Mouse (Mus musculus) hindbrain, embryonic 13.5 days (tissue): ENCODE measurements around the gene App. TPM values are rescaled to one million over a fixed set of nuclear protein-coding genes. Genes with fewer than 3 reads are reported as not detected.

Experiments
- ATAC-seq: fragments of 200-750 bp; cut with Nextera tagmentation; 2 replicates; pipeline ENCODE4 v1.8.0; 2017; ENCODE audit warnings: moderate TSS enrichment; ENCODE audit not compliant: low FRiP score
- H3K27ac ChIP-seq: fragments of 300-500 bp; sonication (generic); 2 replicates; pipeline ENCODE4 v1.5.1; 2015; ENCODE audit warnings: inconsistent platforms, mild to moderate bottlenecking, moderate library complexity
- H3K27me3 ChIP-seq: fragments of 300-500 bp; sonication (generic); 2 replicates; pipeline ENCODE4 v1.6.1; 2015; ENCODE audit warnings: mild to moderate bottlenecking, inconsistent platforms
- H3K36me3 ChIP-seq: fragments of 300-500 bp; sonication (generic); 2 replicates; pipeline ENCODE4 v1.6.1; 2015; ENCODE audit warnings: mild to moderate bottlenecking, inconsistent platforms
- H3K4me1 ChIP-seq: fragments of 300-500 bp; sonication (generic); replicated peaks from 2 replicates; pipeline ENCODE4 v1.6.1; 2015; ENCODE audit warnings: inconsistent platforms
- H3K4me2 ChIP-seq: fragments of 300-500 bp; sonication (generic); 2 replicates; pipeline ENCODE4 v1.6.1; 2015; ENCODE audit warnings: inconsistent platforms, mild to moderate bottlenecking, moderate library complexity
- H3K4me3 ChIP-seq: fragments of 300-500 bp; sonication (generic); 2 replicates; pipeline ENCODE4 v1.5.1; 2015; ENCODE audit warnings: mild to moderate bottlenecking, inconsistent platforms
- H3K9ac ChIP-seq: fragments of 300-500 bp; sonication (generic); 2 replicates; pipeline ENCODE4 v1.6.1; 2015; ENCODE audit warnings: mild to moderate bottlenecking, inconsistent platforms
- H3K9me3 ChIP-seq: fragments of 300-500 bp; sonication (generic); 2 replicates; pipeline ENCODE4 v1.6.1; 2016; ENCODE audit warnings: inconsistent platforms
- WGBS: fragments of 180-500 bp; shearing (Covaris S2); methylation state at CpG from one replicate; pipeline ENCODE4 v1.1.7; 2015; 5-methylcytosine and 5-hydroxymethylcytosine counted together
- polyA plus RNA-seq: library from polyadenylated mRNA; unstranded; fragments of >200 nt; fragmentation: Nextera tagmentation; extraction: Ambion mirVana; gene quantifications from 2 replicates; pipeline ENCODE4 v1.2.1, GENCODE M21; 2015

Gene App
- polyA plus RNA-seq = 338 and 343 TPM in 2 replicates

GRCm38 (mm10) chr16:85173373-85174081, at the start of gene App:
Gene App (minus strand): TSS chr16:85173766.
- no peaks in the 10 kb centered on the region for H3K36me3 ChIP-seq
- WGBS = under 1% methylated on average over 76 of the region's 78 CpGs

GRCm38 (mm10) chr16:85215846-85216245, 42.3 kb upstream of the App start:
- Histone ChIP-seq H3K9ac (no peak overlapping the region), H3K9me3 (no peaks in the 10 kb centered on the region), H3K27ac (no peak overlapping the region), H3K4me3 (no peak overlapping the region), H3K4me1 (no peaks in the 10 kb centered on the region), H3K4me2 (no peak overlapping the region), H3K27me3 (no peaks in the 10 kb centered on the region), H3K36me3 (no peaks in the 10 kb centered on the region)
- 87% methylated on average over 9 of the region's 9 CpGs for WGBS
- ATAC-seq = no peak

More at GRCm38 (mm10) chr16:85173373-85174081, at the start of gene App:
- H3K9me3 ChIP-seq = no peaks in the 10 kb centered on the region
- peak within 1 kb of the TSS; percentile 79 for H3K4me2 ChIP-seq
- H3K9ac ChIP-seq = peak within 1 kb of the TSS; percentile 99
- peaks cover 32% of the 10 kb centered on the region for H3K4me1 ChIP-seq
- ATAC-seq = peak; percentile 85
- peak within 1 kb of the TSS; percentile 96 for H3K27ac ChIP-seq
- no peaks in the 10 kb centered on the region for H3K27me3 ChIP-seq
- H3K4me3 ChIP-seq = peak within 1 kb of the TSS; percentile 95

GRCm38 (mm10) chr16:85215173-85215572, 41.6 kb upstream of the App start:
- H3K9ac ChIP-seq = no peak overlapping the region
- WGBS = 87% methylated on average over 9 of the region's 9 CpGs
- no peak overlapping the region for H3K4me3 ChIP-seq
- H3K9me3 ChIP-seq = no peaks in the 10 kb centered on the region
- H3K36me3 ChIP-seq = no peaks in the 10 kb centered on the region
- no peak overlapping the region for H3K27ac ChIP-seq
- no peaks in the 10 kb centered on the region for H3K27me3 ChIP-seq
- H3K4me1 ChIP-seq = no peaks in the 10 kb centered on the region
- no peak for ATAC-seq
- no peak overlapping the region for H3K4me2 ChIP-seq

GRCm38 (mm10) chr16:85195622-85196021, 22.1 kb upstream of the App start:
- Histone ChIP-seq H3K27me3 (no peaks in the 10 kb centered on the region), H3K9ac (no peak overlapping the region), H3K4me2 (no peak overlapping the region), H3K27ac (no peak overlapping the region), H3K4me1 (no peaks in the 10 kb centered on the region), H3K9me3 (no peaks in the 10 kb centered on the region), H3K4me3 (no peak overlapping the region), H3K36me3 (no peaks in the 10 kb centered on the region)
- no peak for ATAC-seq
- WGBS = 79% methylated on average over 6 of the region's 6 CpGs

- H3K4me1 ChIP-seq = no peaks in the 10 kb centered on the region
- H3K4me2 ChIP-seq = no peak overlapping the region
- no peaks in the 10 kb centered on the region for H3K27me3 ChIP-seq
- H3K9ac ChIP-seq = no peak overlapping the region
- no peak for ATAC-seq
- no peaks in the 10 kb centered on the region for H3K9me3 ChIP-seq
- no peaks in the 10 kb centered on the region for H3K36me3 ChIP-seq
- no peak overlapping the region for H3K27ac ChIP-seq
- H3K4me3 ChIP-seq = no peak overlapping the region
- 82% methylated on average over 6 of the region's 6 CpGs for WGBS
Measured at GRCm38 (mm10) chr16:85195167-85195566, 21.6 kb upstream of the App start.

- Histone ChIP-seq H3K9ac (no peak overlapping the region), H3K4me1 (no peaks in the 10 kb centered on the region), H3K36me3 (no peaks in the 10 kb centered on the region), H3K4me3 (no peak overlapping the region), H3K27me3 (no peaks in the 10 kb centered on the region), H3K9me3 (no peaks in the 10 kb centered on the region), H3K27ac (no peak overlapping the region), H3K4me2 (no peak overlapping the region)
- 72% methylated on average over 3 of the region's 3 CpGs for WGBS
- no peak for ATAC-seq
Measured at GRCm38 (mm10) chr16:85181502-85181901, 7.9 kb upstream of the App start.

- H3K36me3 ChIP-seq = no peaks in the 10 kb centered on the region
- no peak overlapping the region for H3K27ac ChIP-seq
- H3K27me3 ChIP-seq = no peaks in the 10 kb centered on the region
- no peak for ATAC-seq
- H3K4me2 ChIP-seq = no peak overlapping the region
- no peaks in the 10 kb centered on the region for H3K9me3 ChIP-seq
- WGBS = 79% methylated on average over 3 of the region's 3 CpGs
- no peak overlapping the region for H3K4me3 ChIP-seq
- no peak overlapping the region for H3K9ac ChIP-seq
- H3K4me1 ChIP-seq = no peaks in the 10 kb centered on the region
Measured at GRCm38 (mm10) chr16:85180710-85181109, 7.1 kb upstream of the App start.

GRCm38 (mm10) chr16:85176666-85177065, 3.1 kb upstream of the App start:
- Histone ChIP-seq H3K9me3 (no peaks in the 10 kb centered on the region), H3K36me3 (no peaks in the 10 kb centered on the region), H3K4me2 (no peak overlapping the region), H3K27ac (no peak overlapping the region), H3K27me3 (no peaks in the 10 kb centered on the region), H3K9ac (no peak overlapping the region), H3K4me3 (no peak overlapping the region), H3K4me1 (0 out of 2 replicates have a peak, but pooled peaks cover 5% of the 10 kb centered on the region)
- no peak for ATAC-seq
- 47% methylated on average over 3 of the region's 3 CpGs for WGBS

GRCm38 (mm10) chr16:85172571-85173372, 794 bp downstream of the App start:
- Histone ChIP-seq H3K9me3 (no peaks in the 10 kb centered on the region), H3K9ac (peak overlapping the region; percentile 99), H3K27ac (peak overlapping the region; percentile 96), H3K36me3 (no peaks in the 10 kb centered on the region), H3K4me1 (peaks cover 37% of the 10 kb centered on the region), H3K27me3 (no peaks in the 10 kb centered on the region), H3K4me2 (peak overlapping the region; percentile 79), H3K4me3 (peak overlapping the region; percentile 95)
- ATAC-seq = peak; percentile 81
- under 1% methylated on average over 68 of the region's 68 CpGs for WGBS

GRCm38 (mm10) chr16:85171976-85172570, 1.5 kb downstream of the App start:
- Histone ChIP-seq H3K4me1 (peaks cover 40% of the 10 kb centered on the region), H3K27ac (peak overlapping the region; percentile 96), H3K9ac (peak overlapping the region; percentile 99), H3K4me3 (peak overlapping the region; percentile 95), H3K9me3 (no peaks in the 10 kb centered on the region), H3K4me2 (peak overlapping the region; percentile 79), H3K36me3 (peaks cover 4% of the 10 kb centered on the region), H3K27me3 (no peaks in the 10 kb centered on the region)
- WGBS = 1% methylated on average over 10 of the region's 10 CpGs
- ATAC-seq = peak; percentile 72

- no peaks in the 10 kb centered on the region for H3K27me3 ChIP-seq
- peak overlapping the region; percentile 79 for H3K27ac ChIP-seq
- peaks cover 42% of the 10 kb centered on the region for H3K4me1 ChIP-seq
- no peak for ATAC-seq
- peak overlapping the region; percentile 74 for H3K9ac ChIP-seq
- H3K4me2 ChIP-seq = peak overlapping the region; percentile 79
- peak overlapping the region; percentile 95 for H3K4me3 ChIP-seq
- 49% methylated on average over 19 of the region's 19 CpGs for WGBS
- peaks cover 5% of the 10 kb centered on the region for H3K36me3 ChIP-seq
- no peaks in the 10 kb centered on the region for H3K9me3 ChIP-seq
Measured at GRCm38 (mm10) chr16:85170826-85171510, 2.6 kb downstream of the App start.

- Histone ChIP-seq H3K9me3 (no peaks in the 10 kb centered on the region), H3K27me3 (no peaks in the 10 kb centered on the region), H3K4me2 (peak overlapping the region; percentile 79), H3K4me1 (peaks cover 48% of the 10 kb centered on the region), H3K4me3 (0 out of 2 replicates have a peak overlapping the region, but pooled peaks have one; percentile 95), H3K27ac (peak overlapping the region; percentile 30), H3K36me3 (peaks cover 5% of the 10 kb centered on the region), H3K9ac (peak overlapping the region; percentile 46; the same call in 1 of the 2 replicates)
- ATAC-seq = no peak
- WGBS = 55% methylated on average over 5 of the region's 5 CpGs
Measured at GRCm38 (mm10) chr16:85168821-85169220, 4.7 kb downstream of the App start.
